ENCODE assay signal across 11 mouse cellular contexts in genomic region chr12:71969941-71970629, GRCm38 (mm10).
A peak's percentile ranks its signal among the peaks of the same experiment; 100 is the strongest.
DNase-seq lines count a peak whose midpoint lies in the region; ATAC-seq and TF ChIP-seq lines count a peak whose summit lies in the region.
"Had no signal": no experiment of that assay in that cellular context is flagged by ENCODE, and none has a peak within 500 bp of the region (broad histone marks: within the 10 kb centered on the region; RNA-seq: fewer than 3 reads in every experiment).

No protein-coding gene starts in this region.

- no peak overlapping the region for H3K9ac ChIP-seq in forebrain, embryonic 13.5 days
- H3K9ac ChIP-seq in forebrain, embryonic 14.5 days (ENCODE audit: low read length) = no peak overlapping the region
- no peak overlapping the region for H3K9ac ChIP-seq in hindbrain, embryonic 13.5 days
- no peak overlapping the region for H3K9ac ChIP-seq in CH12.LX (ENCODE audit: insufficient read depth, low read depth)
- no peak overlapping the region for H3K9ac ChIP-seq in heart, embryonic 15.5 days
- H3K9ac ChIP-seq: midbrain, embryonic 12.5 days had no signal

- no peak overlapping the region for H3K4me3 ChIP-seq in forebrain, embryonic 13.5 days
- no peak overlapping the region for H3K4me3 ChIP-seq in forebrain, embryonic 14.5 days (ENCODE audit: low read depth, low read length)
- H3K4me3 ChIP-seq in hindbrain, embryonic 10.5 days = no peak overlapping the region
- H3K4me3 ChIP-seq in hindbrain, embryonic 13.5 days = no peak overlapping the region
- no peak overlapping the region for H3K4me3 ChIP-seq in CH12.LX (replicated peaks in 1 of 3; ENCODE audit: low read depth in 2 of 3, low read length in 2 of 3, poor library complexity in 1 of 3)
- no peak overlapping the region for H3K4me3 ChIP-seq in heart, embryonic 15.5 days
- H3K4me3 ChIP-seq: midbrain, embryonic 12.5 days had no signal

- intact Hi-C loops in gastrocnemius, postnatal 14 days (cut with DNase I; ENCODE audit: low total_unique reads) = no loop called here

- no peak for TF ChIP-seq POLR2A in CH12.LX (IDR thresholded peaks at IDR 0.05; ENCODE audit: low read depth, low read length)

- in situ Hi-C loops in CH12.LX (cut with MboI; ENCODE audit: low pct_ligation_motif_present, low pct_unique_long_range_greater_than_20kb, low sequenced_read_pairs) = loop anchor here (10.0 kb wide), 1 partner anchor 145 kb away; no protein-coding TSS in a partner anchor

- TF ChIP-seq CTCF in CH12.LX (conservative IDR thresholded peaks at IDR 0.05 in 1 of 2, IDR thresholded peaks at IDR 0.05 in 1 of 2; ENCODE audit: low read depth in 2 of 2, low read length in 2 of 2) = no peak

- H3K36me3 ChIP-seq in forebrain, embryonic 13.5 days (ENCODE audit: poor library complexity, severe bottlenecking) = peaks cover 43% of the 10 kb centered on the region
- H3K36me3 ChIP-seq in forebrain, embryonic 14.5 days (ENCODE audit: control insufficient read depth, insufficient read depth, low read length) = peaks cover 32% of the 10 kb centered on the region
- peaks cover 48% of the 10 kb centered on the region for H3K36me3 ChIP-seq in hindbrain, embryonic 10.5 days
- H3K36me3 ChIP-seq in hindbrain, embryonic 13.5 days = peaks cover 52% of the 10 kb centered on the region
- H3K36me3 ChIP-seq in CH12.LX (replicated peaks in 1 of 2; ENCODE audit: control insufficient read depth in 1 of 2, insufficient read depth in 1 of 2, low read length in 1 of 2) = peaks cover 19 to 65% of the 10 kb centered on the region in 2 experiments
- peaks cover 4% of the 10 kb centered on the region for H3K36me3 ChIP-seq in heart, embryonic 15.5 days

- dilution Hi-C loops in CH12.LX (cut with MboI; ENCODE audit: extremely low pct_ligation_motif_present, extremely low pct_unique_long_range_greater_than_20kb, low sequenced_read_pairs) = no loop called here

- no peak for TF ChIP-seq EP300 in CH12.LX (IDR thresholded peaks at IDR 0.05; ENCODE audit: low read length)

- DNase-seq in forebrain, embryonic 14.5 days (ENCODE audit: low spot score) = no peak
- no peak for DNase-seq in hindbrain, embryonic 10.5 days (ENCODE audit: low spot score)
- DNase-seq in CH12.LX (ENCODE audit: extremely low read depth) = peak; percentile 38
- DNase-seq in left cerebral cortex, adult 11 months (ENCODE audit: low spot score) = no peak
- DNase-seq in gastrocnemius, postnatal 14 days = no peak
- DNase-seq: adrenal gland, postnatal 36 days; gastrocnemius, postnatal 36 days had no signal

- TF ChIP-seq RAD21 in CH12.LX (IDR thresholded peaks at IDR 0.05; ENCODE audit: low read depth, low read length) = no peak

- WGBS in forebrain, embryonic 13.5 days = 67% methylated on average over 12 of the region's 12 CpGs
- WGBS in forebrain, embryonic 14.5 days = 63% methylated on average over 12 of the region's 12 CpGs
- WGBS in hindbrain, embryonic 10.5 days = 76% methylated on average over 12 of the region's 12 CpGs
- WGBS in hindbrain, embryonic 13.5 days = 69% methylated on average over 12 of the region's 12 CpGs
- WGBS in heart, embryonic 15.5 days = 65% methylated on average over 12 of the region's 12 CpGs

- no peaks in the 10 kb centered on the region for H3K79me2 ChIP-seq in CH12.LX (replicated peaks; ENCODE audit: control insufficient read depth, extremely low read depth, insufficient read depth, poor library complexity, severe bottlenecking)

- no peak overlapping the region for H3K27ac ChIP-seq in forebrain, embryonic 13.5 days
- H3K27ac ChIP-seq in forebrain, embryonic 14.5 days (ENCODE audit: low read depth, low read length) = no peak overlapping the region
- H3K27ac ChIP-seq in hindbrain, embryonic 10.5 days = 0 out of 2 replicates have a peak overlapping the region, but pooled peaks have one; percentile 17
- H3K27ac ChIP-seq in hindbrain, embryonic 13.5 days = no peak overlapping the region
- H3K27ac ChIP-seq in CH12.LX (ENCODE audit: insufficient read depth, low read depth) = no peak overlapping the region
- H3K27ac ChIP-seq in heart, embryonic 15.5 days = peak overlapping the region; percentile 68
- H3K27ac ChIP-seq: midbrain, embryonic 12.5 days had no signal

- no peak overlapping the region for H3K4me2 ChIP-seq in forebrain, embryonic 13.5 days
- H3K4me2 ChIP-seq in forebrain, embryonic 14.5 days (ENCODE audit: low read length) = no peak overlapping the region
- no peak overlapping the region for H3K4me2 ChIP-seq in hindbrain, embryonic 13.5 days
- H3K4me2 ChIP-seq in CH12.LX (ENCODE audit: insufficient read depth, low read depth, poor library complexity, severe bottlenecking) = no peak overlapping the region
- no peak overlapping the region for H3K4me2 ChIP-seq in heart, embryonic 15.5 days
- H3K4me2 ChIP-seq: midbrain, embryonic 12.5 days had no signal

- H3K27me3 ChIP-seq in forebrain, embryonic 13.5 days = no peaks in the 10 kb centered on the region
- H3K27me3 ChIP-seq in forebrain, embryonic 14.5 days (replicated peaks; ENCODE audit: control insufficient read depth, insufficient read depth, low read length) = no peaks in the 10 kb centered on the region
- H3K27me3 ChIP-seq in hindbrain, embryonic 10.5 days (ENCODE audit: insufficient read depth, poor library complexity, severe bottlenecking) = no peaks in the 10 kb centered on the region
- no peaks in the 10 kb centered on the region for H3K27me3 ChIP-seq in hindbrain, embryonic 13.5 days
- no peaks in the 10 kb centered on the region for H3K27me3 ChIP-seq in CH12.LX (replicated peaks)
- no peaks in the 10 kb centered on the region for H3K27me3 ChIP-seq in heart, embryonic 15.5 days
- H3K27me3 ChIP-seq: midbrain, embryonic 12.5 days had no signal

- ATAC-seq in forebrain, embryonic 13.5 days = 0 out of 2 replicates have a peak, but pooled peaks have one; percentile 43
- ATAC-seq in forebrain, embryonic 14.5 days = no peak
- ATAC-seq in hindbrain, embryonic 13.5 days (ENCODE audit: low FRiP score) = no peak
- ATAC-seq in heart, embryonic 15.5 days (replicated peaks; ENCODE audit: insufficient number of reproducible peaks, insufficient read depth, low FRiP score, low read depth) = no peak

- H3K9me3 ChIP-seq in forebrain, embryonic 13.5 days (replicated peaks) = no peaks in the 10 kb centered on the region
- no peaks in the 10 kb centered on the region for H3K9me3 ChIP-seq in forebrain, embryonic 14.5 days (replicated peaks; ENCODE audit: control insufficient read depth, low read length)
- H3K9me3 ChIP-seq in hindbrain, embryonic 10.5 days = no peaks in the 10 kb centered on the region
- H3K9me3 ChIP-seq in hindbrain, embryonic 13.5 days = no peaks in the 10 kb centered on the region
- H3K9me3 ChIP-seq in CH12.LX (replicated peaks; ENCODE audit: low read length) = no peaks in the 10 kb centered on the region
- no peaks in the 10 kb centered on the region for H3K9me3 ChIP-seq in heart, embryonic 15.5 days (replicated peaks)
- H3K9me3 ChIP-seq: midbrain, embryonic 12.5 days had no signal

- H3K4me1 ChIP-seq in forebrain, embryonic 13.5 days = peaks cover 24% of the 10 kb centered on the region
- peaks cover 5% of the 10 kb centered on the region for H3K4me1 ChIP-seq in forebrain, embryonic 14.5 days (ENCODE audit: control insufficient read depth, insufficient read depth, low read length)
- H3K4me1 ChIP-seq in hindbrain, embryonic 10.5 days (replicated peaks) = peaks cover 13% of the 10 kb centered on the region
- H3K4me1 ChIP-seq in hindbrain, embryonic 13.5 days (replicated peaks) = peaks cover 21% of the 10 kb centered on the region; the same call in 1 of the 2 replicates
- peaks cover 0 to 47% of the 10 kb centered on the region in 2 experiments; a peak in 2 of 4 replicates for H3K4me1 ChIP-seq in CH12.LX (ENCODE audit: control insufficient read depth in 1 of 2, insufficient read depth in 2 of 2)
- H3K4me1 ChIP-seq in heart, embryonic 15.5 days (replicated peaks) = peaks cover 59% of the 10 kb centered on the region

TF ChIP-seq in CH12.LX, 34 proteins besides CTCF, POLR2A, EP300 and RAD21:
- TF ChIP-seq ETS1 (conservative IDR thresholded peaks at IDR 0.05; ENCODE audit: low read depth, low read length) (0 out of 2 replicates have a peak, but pooled peaks have one; percentile 16), MEF2A (IDR thresholded peaks at IDR 0.05; ENCODE audit: borderline replicate concordance, low read depth, low read length) (no peak)

Comparison
In these comparisons a context has a peak if more than half of its experiments do, and no peak if none do; other contexts are left out.
1. H3K27ac ChIP-seq: peak in hindbrain, embryonic 10.5 days (single experiment) and heart, embryonic 15.5 days (single experiment); none in forebrain, embryonic 13.5 days (single experiment), forebrain, embryonic 14.5 days (single experiment), hindbrain, embryonic 13.5 days (single experiment) and CH12.LX (single experiment).